Mouse (Mus musculus): ENCODE data around the gene Trio.

DNA sequence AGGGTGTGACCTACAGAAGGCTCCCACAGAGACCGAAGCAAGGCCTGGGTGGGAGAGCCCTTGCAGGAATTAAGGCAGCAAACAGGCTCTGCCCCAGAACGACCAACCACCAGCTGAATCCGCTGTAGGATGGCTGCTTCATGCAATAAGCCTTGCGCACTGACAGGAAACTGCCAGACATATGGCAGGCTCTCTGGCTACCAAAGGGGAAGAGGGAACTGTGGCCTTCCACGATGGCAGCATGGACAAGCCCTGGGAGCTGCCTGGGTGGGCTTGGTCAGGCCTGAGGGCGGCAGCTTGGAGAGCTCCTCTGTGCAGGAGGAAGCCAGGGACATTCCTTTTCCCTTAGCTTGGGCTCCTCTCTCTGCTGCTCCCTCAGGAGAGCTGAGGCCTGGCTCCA lies 159.6 kb downstream of the Trio start:
- TF ChIP-seq CTCF (IDR thresholded peaks at IDR 0.05; ENCODE audit: low read depth) (no peak), EP300 (optimal IDR thresholded peaks at IDR 0.05) (no peak)

All from stomach, postnatal 0 days (tissue).